Mouse (Mus musculus) cerebellum, adult 18-20 months (tissue): ENCODE measurements around the gene Trp53tg5.

Experiments
- DNase-seq, 2 experiments: peaks; one replicate each; pipeline ENCODE4 v3.0.0; 2021

Gene Trp53tg5

DNA sequence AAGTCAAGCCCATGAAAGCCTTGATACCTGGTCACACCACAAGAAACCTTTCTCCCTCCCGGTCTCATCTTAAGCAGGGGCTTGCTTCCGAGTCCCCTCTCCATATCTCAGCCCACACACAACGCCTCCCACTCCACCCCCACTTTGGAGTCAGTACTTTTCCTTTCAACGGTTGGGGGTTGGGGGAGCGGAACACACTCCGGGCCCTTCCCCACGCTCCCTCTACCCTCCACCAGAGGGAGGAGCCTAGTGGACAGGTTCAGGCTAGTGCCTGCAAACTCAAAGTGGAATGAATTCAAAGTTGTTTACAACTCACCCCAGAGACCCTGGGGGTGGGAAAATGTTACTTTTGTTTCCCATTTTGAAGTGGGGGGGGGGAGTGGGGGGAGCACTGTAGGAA, 42.8 kb downstream of the Trp53tg5 start:
- DNase-seq, result no peak

DNA sequence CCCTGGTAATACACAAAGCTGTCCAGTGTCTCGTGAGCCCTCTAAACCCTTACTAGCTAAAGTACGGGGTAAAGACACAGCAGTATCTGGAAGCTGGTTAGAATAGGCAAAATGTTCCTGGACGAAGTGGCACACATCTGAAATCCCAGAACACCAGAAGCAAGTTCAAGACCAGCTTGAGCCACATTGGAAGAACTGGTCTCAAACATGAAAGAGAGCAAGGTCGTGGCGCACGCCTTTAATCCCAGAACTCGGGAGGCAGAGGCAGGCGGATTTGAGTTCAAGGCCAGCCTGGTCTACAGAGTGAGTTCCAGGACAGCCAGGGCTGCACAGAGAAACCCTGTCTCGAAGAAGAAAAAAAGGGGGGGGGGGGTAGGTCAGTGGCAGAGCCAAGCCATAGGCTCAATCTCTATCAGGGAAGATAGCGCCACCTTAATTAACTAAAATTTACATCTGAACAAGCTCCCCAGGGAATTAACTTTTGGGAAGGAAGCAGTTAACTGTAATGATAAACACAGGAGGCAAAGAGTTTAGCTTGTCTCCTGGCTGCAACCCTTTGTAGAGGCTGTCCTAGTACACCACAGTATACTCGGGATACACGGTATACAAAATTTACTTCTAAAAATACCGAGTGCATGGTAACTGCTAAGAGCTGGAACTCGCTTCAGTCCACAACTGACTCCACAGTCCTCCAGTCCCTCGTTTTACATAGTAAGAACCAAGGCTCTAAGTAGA, 43.5 kb downstream of the Trp53tg5 start:
- DNase-seq, result no peak

DNA sequence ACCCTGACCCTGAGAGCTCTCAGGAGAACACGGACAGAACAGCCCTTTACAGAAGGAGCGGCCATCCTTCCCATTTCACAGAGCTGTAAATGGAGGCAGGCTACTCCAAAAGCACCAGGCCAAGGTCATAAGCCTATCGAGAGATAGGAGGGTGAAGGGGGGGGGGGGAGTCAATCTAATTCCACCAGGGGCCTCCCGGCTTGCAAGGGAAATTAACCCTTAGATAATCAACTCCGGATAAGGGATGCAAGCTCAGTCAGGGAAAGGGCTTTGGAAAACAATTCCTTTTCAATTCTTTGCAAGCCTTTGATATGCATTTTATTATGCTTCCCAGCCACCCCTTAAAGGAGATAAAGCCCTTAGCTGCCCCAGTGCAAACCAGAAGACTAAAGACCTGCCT, 45.1 kb downstream of the Trp53tg5 start:
- no peak for DNase-seq

DNA sequence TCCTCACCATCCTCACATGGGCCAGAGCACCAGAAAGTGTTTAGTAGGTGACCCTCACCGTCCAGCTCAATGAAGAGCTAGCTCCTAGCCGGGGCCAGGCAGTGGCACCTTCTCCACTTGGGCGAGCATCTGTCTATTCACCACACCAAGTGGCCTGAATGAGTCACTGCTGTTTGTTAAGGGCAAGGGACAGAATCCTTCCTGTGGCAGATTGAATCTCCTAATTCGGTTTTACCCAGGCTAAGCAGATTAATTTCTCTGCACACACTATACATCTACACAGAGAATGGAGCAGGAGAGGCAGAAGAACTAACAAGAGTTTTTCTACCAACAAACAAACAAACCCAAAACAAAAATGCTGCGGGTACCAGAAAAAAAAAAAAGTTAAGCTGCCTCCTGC, 46.6 kb downstream of the Trp53tg5 start:
- DNase-seq, result no peak

DNA sequence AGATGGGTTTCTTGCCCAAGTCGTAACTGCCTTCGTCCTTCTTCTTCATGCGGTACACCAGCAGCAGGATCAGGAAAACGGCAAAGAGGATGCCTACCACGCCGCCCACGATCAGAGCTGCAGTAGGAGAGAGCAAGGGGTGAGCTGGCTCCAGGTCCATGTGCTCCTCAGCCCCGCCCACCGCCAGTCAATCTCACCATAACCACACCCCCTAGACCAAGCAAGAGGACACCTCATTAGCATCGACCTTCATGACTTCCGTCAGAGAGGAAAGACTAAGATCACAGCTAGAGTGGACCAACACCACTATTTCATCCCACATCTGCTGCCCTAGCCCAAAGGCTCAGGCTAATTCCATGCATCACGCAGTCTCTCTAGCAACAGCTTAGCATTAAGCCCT, 47.4 kb downstream of the Trp53tg5 start:
- no peak for DNase-seq

DNA sequence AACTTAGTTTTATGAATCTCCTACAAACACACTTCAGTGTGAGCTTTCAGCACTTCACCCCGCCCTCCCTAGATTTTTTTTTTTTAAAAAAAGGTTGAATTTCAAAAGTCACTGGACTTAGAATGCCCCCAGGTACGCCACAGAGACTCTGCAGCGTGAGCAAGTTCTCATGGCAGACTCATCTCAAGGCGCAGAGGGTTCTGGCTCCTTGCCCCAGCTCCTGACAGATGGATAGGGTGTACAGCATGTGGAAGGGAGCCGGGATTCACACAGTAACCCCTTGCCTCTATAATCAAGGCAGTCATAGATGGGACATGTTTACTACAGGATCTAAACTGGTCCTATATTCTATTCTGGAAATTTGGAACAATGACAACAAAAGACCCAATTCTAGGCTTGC, 48.1 kb downstream of the Trp53tg5 start:
- DNase-seq, result no peak

DNA sequence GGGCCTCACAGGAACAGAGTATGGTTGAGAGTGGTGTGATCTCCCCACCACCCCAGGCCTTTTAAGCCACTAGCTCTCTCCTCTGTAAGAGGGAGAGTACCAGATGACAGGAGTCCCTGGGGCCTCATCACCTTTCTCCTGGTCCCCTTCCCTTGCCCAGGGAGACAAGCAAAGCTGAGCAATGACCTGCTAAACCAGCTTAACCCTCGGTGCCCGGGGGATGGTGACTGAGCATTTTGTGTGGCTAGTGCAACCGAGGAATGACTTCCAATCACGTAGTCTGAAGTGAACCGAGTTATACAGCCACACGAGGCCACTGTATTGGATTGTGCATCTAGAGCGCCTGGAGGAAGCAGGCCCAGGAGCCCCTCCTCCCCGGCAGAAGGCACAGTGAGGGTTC, 49.1 kb downstream of the Trp53tg5 start:
- no peak for DNase-seq

DNA sequence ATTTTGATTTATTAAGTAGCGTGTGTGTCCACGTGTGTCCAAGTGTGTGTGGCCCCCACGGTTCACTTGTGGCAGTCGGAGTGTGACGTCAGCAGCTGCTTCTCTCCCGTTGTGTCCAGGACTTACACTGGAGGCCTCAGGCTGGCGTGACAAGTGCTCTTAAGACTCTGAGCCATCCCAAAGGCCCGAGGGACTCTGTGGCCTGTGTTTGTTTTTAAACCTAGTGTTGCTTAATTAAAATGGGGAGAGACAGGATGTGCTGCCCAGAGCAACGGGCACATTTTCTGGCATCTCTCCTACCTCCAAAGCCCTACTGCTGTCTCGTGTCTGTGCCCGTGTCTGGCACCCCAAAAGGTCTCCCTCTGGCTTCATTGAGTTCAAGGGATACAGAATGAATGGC, 50.1 kb downstream of the Trp53tg5 start:
- DNase-seq, result peak in 1 of 2 experiments; percentile 16

DNA sequence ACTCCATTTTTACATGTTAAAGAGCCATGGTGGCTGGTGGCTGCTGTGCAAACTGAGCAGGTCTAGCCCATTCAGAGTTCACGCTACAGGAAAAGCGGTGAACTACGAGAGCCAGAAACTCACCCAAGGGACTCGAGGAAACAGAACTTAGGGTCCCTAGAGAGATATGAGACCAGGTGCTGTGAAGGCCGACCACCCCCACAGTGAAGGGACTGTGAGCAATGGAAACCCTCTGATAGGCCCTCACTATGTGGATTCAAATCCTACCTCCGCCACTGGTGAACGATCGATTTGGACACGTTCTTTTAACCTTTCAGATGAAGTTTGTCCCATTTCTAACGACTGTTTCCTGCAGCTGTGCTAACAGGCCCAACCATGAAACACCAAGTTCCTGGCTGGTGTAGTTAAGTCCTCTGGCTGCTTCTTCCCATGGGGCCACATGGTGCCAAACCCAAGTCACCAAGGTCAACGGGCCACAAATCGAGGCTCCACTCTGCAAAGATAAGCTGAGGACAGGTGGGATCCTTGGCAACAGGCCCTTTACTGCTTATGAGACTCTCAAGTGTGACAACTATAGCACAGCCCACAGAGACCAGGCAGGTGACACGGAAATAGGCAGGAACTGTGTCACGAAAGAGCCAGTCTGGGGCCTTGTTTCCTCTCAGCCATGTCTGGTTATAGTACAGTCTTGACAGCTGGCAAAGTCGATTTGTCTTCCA, 50.7 kb downstream of the Trp53tg5 start:
- no peak for DNase-seq

DNA sequence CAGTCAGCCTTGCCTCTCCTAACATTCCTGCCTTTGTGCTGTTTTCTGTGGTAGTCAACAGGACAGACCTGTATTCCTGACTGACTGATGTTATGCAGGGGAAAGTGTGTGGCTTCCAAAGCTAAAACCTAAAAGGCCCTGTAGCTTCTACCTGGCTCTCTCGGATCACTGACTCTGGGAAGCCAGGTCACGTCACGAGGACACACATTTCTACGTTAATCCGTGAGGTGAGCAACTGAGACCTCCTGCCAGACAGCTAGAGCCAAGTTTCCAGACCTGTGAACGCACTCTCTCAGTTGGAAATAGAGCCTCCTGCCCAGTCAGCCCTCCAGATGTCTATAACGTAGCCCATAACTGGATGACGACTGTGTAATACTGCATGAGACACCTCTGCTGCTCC, 51.5 kb downstream of the Trp53tg5 start:
- DNase-seq, result no peak

DNA sequence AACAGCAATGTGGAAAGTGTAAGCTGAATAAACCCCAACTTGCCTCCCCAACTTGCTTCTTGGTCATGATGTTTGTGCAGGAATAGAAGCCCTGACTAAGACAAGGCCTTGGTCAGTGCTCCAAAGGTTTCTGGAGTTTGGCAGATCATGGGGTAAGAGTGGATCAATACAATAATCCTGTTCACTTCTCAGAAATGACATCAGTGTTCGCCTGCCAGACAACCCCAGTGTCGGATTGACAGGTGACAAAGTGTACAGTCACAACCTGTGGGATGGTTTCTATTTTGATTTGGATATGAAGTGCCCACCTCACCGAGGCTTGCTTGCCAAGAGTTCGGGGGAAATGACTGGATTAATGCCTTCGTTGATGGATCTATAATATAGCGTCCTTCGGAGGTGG, 52.2 kb downstream of the Trp53tg5 start:
- no peak for DNase-seq
